Mouse (Mus musculus) bone marrow, adult 2 months (tissue): Measurements from ENCODE around the gene Gm28729. TPM values are rescaled to one million over a fixed set of nuclear protein-coding genes. Genes with fewer than 3 reads are reported as not detected.
"Not testable (repeated sequence)": the region's sequence is repeated elsewhere in the genome, so short reads cannot be mapped to it uniquely, and the experiment has no call there.

Source experiments
- H3K27ac ChIP-seq: fragments of 200-500 bp; 2 replicates; pipeline ENCODE4 v1.5.1; 2012; ENCODE audit warnings: low read depth, mild to moderate bottlenecking, control low read depth, inconsistent platforms, low read length; ENCODE audit not compliant: control insufficient read depth, poor library complexity, insufficient read depth
- H3K4me1 ChIP-seq: fragments of 200-500 bp; 2 replicates; pipeline ENCODE4 v1.6.1; 2011; ENCODE audit warnings: low read length; ENCODE audit not compliant: control insufficient read depth, insufficient read depth
- H3K4me3 ChIP-seq: fragments of 200-500 bp; replicated peaks from 2 replicates; pipeline ENCODE3; 2011; ENCODE audit warnings: mild to moderate bottlenecking, low read depth, low read length, control low read depth; ENCODE audit not compliant: control insufficient read depth
- CTCF ChIP-seq: fragments of 200-500 bp; IDR thresholded peaks from 2 replicates; pipeline ENCODE4 v1.5.1; 2011; ENCODE audit warnings: low read length, control low read depth; ENCODE audit not compliant: control insufficient read depth, insufficient read depth
- POLR2A ChIP-seq: fragments of 200-500 bp; IDR thresholded peaks from 2 replicates; pipeline ENCODE4 v1.6.1; 2011; ENCODE audit warnings: low read depth, mild to moderate bottlenecking, control low read depth, low read length, borderline replicate concordance; ENCODE audit not compliant: control insufficient read depth
- WGBS: fragments of 180-500 bp; shearing (Covaris S2); methylation state at CpG from one replicate; pipeline ENCODE4 v1.1.7; 2018; 5-methylcytosine and 5-hydroxymethylcytosine counted together
- polyA plus RNA-seq: library from polyadenylated mRNA; stranded (reverse); fragments of >200 nt; gene quantifications from 2 replicates; pipeline ENCODE4 v1.2.4, GENCODE M21; 2011; ENCODE audit warnings: low replicate concordance; ENCODE audit not compliant: missing spikeins, insufficient read depth, insufficient read length

The Gm28729 gene
- polyA plus RNA-seq, 1 experiment = not detected

GRCm38 (mm10) chr9:96515737-96516136 is 9.3 kb downstream of the Gm28729 start:
- Histone ChIP-seq H3K4me3 (no peak overlapping the region), H3K27ac (no peak overlapping the region; the same call in 1 of the 2 replicates), H3K4me1 (peaks cover 3% of the 10 kb centered on the region; the same call in 1 of the 2 replicates)
- 24% methylated on average over 5 of the region's 5 CpGs for WGBS
- TF ChIP-seq CTCF (no peak), POLR2A (no peak)

- H3K27ac ChIP-seq = no peak overlapping the region
- H3K4me3 ChIP-seq = no peak overlapping the region
- peaks cover 3% of the 10 kb centered on the region; the same call in 1 of the 2 replicates for H3K4me1 ChIP-seq
- TF ChIP-seq CTCF (no peak), POLR2A (no peak)
- WGBS = 45% methylated on average over 5 of the region's 5 CpGs
Measured at GRCm38 (mm10) chr9:96514278-96514677, 10.8 kb downstream of the Gm28729 start.

GRCm38 (mm10) chr9:96506011-96506498 is 19.0 kb downstream of the Gm28729 start:
- WGBS = 68% methylated on average over 10 of the region's 10 CpGs
- H3K4me3 ChIP-seq = no peak overlapping the region
- no peak overlapping the region for H3K27ac ChIP-seq
- H3K4me1 ChIP-seq = no peaks in the 10 kb centered on the region
- TF ChIP-seq CTCF = no peak
- TF ChIP-seq POLR2A = no peak

- no peak for TF ChIP-seq POLR2A
- TF ChIP-seq CTCF = no peak
- Histone ChIP-seq H3K4me3 (no peak overlapping the region), H3K4me1 (no peaks in the 10 kb centered on the region), H3K27ac (no peak overlapping the region)
- 91% methylated on average over 4 of the region's 4 CpGs for whole genome bisulfite sequencing
Measured at GRCm38 (mm10) chr9:96505156-96505555, 19.9 kb downstream of the Gm28729 start.

GRCm38 (mm10) chr9:96504116-96504895 is 20.8 kb downstream of the Gm28729 start:
- Histone ChIP-seq H3K4me3 (no peak overlapping the region), H3K27ac (no peak overlapping the region), H3K4me1 (no peaks in the 10 kb centered on the region)
- WGBS = 85% methylated on average over 17 of the region's 17 CpGs
- TF ChIP-seq POLR2A (no peak), CTCF (no peak)

GRCm38 (mm10) chr9:96502856-96503610 is 22.0 kb downstream of the Gm28729 start:
- H3K4me1 ChIP-seq = no peaks in the 10 kb centered on the region
- 73% methylated on average over 6 of the region's 6 CpGs for WGBS
- no peak overlapping the region for H3K27ac ChIP-seq
- no peak overlapping the region for H3K4me3 ChIP-seq
- TF ChIP-seq POLR2A (no peak), CTCF (no peak)

GRCm38 (mm10) chr9:96501217-96501616 is 23.8 kb downstream of the Gm28729 start:
- 61% methylated on average over 7 of the region's 7 CpGs for WGBS
- H3K4me3 ChIP-seq = no peak overlapping the region
- H3K27ac ChIP-seq = no peak overlapping the region
- no peaks in the 10 kb centered on the region for H3K4me1 ChIP-seq
- no peak for TF ChIP-seq CTCF
- TF ChIP-seq POLR2A = no peak

- no peak for TF ChIP-seq POLR2A
- TF ChIP-seq CTCF = no peak
- H3K4me3 ChIP-seq = no peak overlapping the region
- H3K27ac ChIP-seq = no peak overlapping the region
- 69% methylated on average over 3 of the region's 3 CpGs for WGBS
- H3K4me1 ChIP-seq = no peaks in the 10 kb centered on the region; the same call in 1 of the 2 replicates
Measured at GRCm38 (mm10) chr9:96493212-96493611, 31.9 kb downstream of the Gm28729 start.

GRCm38 (mm10) chr9:96491810-96492209 is 33.3 kb downstream of the Gm28729 start:
- Histone ChIP-seq H3K4me3 (no peak overlapping the region), H3K4me1 (no peaks in the 10 kb centered on the region; the same call in 1 of the 2 replicates), H3K27ac (no peak overlapping the region)
- WGBS = 37% methylated on average over 12 of the region's 12 CpGs
- TF ChIP-seq CTCF = peak; percentile 85
- TF ChIP-seq POLR2A = no peak

- not testable (repeated sequence) for H3K4me1 ChIP-seq, H3K27ac ChIP-seq, H3K4me3 ChIP-seq
- WGBS = 93% methylated on average over 5 of the region's 5 CpGs
Measured at GRCm38 (mm10) chr9:96487869-96488268, 37.2 kb downstream of the Gm28729 start.
